Mouse (Mus musculus): ENCODE measurements at regions not wholly inside any gene's neighbourhood (a gene's known extent, or its start where the extent isn't known, plus 50 kb on each side); places are given as distances from the start of the nearest gene placed in this dataset.

DNA sequence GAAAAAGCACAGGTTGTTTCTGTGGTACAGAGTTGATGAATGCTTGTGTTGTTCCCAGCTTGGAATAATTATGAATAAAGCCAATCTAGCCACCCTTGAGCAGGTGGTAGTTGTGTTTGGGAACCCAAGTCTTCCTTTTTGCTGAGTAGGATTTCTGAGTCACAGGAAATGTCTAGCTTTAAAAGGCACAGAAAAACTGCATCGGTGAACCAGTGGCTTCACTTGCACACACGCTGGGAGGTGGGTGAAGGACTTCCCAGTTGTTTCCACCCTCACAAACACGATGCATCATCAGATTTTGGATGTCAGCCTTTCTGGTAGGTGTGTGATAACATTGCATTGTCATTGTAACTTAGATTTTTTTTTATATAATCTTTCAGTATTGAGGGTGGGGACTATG, 322.9 kb upstream of the Slco3a1 start:
- DNase-seq (ENCODE audit: low spot score) = no peak

DNA sequence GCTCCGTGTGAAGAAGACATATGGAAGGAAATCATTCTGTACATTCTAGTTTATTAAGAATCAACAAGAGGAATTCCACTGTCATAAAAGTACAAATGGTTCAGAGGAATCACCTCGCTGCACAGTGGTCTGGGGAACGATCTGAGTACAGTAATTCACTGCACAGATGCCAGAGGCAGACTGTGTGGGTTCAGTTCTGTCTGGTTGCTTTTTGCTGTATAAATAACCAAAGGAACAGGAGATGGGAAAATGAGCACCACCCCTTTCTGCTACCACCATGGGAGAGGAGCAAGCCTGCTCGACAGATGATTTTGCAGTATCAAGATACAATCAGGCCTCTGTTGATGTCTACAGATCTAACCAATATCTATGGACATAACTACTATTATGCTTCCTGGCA, 322.1 kb upstream of the Slco3a1 start:
- DNase-seq (ENCODE audit: low spot score) = no peak

GRCm38 (mm10) chr7:74870250-74870649, 315.7 kb upstream of the Slco3a1 start:
- no peak for DNase-seq (ENCODE audit: low spot score)

DNA sequence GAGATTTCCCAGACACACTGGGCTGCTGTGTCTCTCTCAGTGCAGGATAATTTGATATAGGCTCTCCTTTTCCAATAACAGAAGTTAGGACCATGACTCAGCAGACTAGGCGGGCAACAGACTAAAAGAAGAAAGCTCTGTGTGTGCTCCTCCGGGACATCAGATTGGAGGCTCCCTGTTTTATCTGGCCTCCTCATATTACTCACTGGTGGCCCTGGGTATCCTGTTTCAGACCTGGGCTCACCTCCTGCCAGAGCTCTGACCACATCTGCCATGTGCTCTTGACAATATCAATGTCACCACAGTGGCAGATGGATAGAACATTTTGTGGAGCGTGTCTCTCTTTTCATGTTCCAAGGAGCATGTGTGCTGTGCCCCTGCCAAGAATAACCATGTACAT, 308.1 kb upstream of the Slco3a1 start:
- no peak for DNase-seq (ENCODE audit: low spot score)

- no peak for DNase-seq (ENCODE audit: low spot score)
Measured at GRCm38 (mm10) chr7:74844306-74844929, 289.8 kb upstream of the Slco3a1 start.

- no peak for DNase-seq (ENCODE audit: low spot score)
Measured at GRCm38 (mm10) chr7:74823286-74823685, 268.7 kb upstream of the Slco3a1 start.

DNA sequence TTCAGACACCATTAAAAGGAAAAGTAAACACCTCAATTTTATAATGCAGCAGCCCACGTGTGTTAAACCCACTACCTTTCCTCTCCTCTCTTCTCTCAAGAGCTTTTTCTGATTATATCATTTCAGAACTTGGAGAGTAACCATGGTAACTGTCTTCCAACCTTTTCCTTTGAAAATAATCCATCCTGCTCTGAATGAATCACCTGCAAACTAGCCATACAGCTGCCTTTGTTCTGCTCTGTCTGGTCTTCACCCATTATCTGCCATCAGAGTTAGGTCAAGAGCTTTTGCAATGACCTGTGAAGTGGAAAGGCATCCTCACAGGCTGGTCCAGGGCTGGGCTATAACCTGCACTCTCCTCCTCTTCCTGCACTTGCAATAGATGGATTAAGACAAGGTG, 238.7 kb upstream of the Slco3a1 start:
- DNase-seq (ENCODE audit: low spot score) = no peak

DNA sequence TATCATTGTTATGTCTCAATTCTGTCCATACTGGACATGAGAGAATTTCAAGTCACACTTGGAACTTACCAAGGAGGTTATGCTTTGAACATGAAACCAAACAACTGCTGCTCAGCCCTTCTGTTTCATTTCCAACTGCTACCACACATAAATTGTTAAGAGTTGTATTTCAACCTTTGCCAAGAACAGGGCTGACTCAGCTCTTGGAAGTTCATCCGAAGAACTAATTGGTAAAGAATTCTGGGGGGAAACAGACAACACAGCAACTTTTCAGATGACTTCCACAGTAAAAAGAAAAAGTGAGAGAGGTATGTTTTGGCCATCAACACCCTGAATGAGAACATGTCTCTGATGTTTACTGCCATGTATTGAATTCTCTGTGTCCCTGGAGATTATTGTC, 234.1 kb upstream of the Slco3a1 start:
- DNase-seq (ENCODE audit: low spot score) = no peak

DNA sequence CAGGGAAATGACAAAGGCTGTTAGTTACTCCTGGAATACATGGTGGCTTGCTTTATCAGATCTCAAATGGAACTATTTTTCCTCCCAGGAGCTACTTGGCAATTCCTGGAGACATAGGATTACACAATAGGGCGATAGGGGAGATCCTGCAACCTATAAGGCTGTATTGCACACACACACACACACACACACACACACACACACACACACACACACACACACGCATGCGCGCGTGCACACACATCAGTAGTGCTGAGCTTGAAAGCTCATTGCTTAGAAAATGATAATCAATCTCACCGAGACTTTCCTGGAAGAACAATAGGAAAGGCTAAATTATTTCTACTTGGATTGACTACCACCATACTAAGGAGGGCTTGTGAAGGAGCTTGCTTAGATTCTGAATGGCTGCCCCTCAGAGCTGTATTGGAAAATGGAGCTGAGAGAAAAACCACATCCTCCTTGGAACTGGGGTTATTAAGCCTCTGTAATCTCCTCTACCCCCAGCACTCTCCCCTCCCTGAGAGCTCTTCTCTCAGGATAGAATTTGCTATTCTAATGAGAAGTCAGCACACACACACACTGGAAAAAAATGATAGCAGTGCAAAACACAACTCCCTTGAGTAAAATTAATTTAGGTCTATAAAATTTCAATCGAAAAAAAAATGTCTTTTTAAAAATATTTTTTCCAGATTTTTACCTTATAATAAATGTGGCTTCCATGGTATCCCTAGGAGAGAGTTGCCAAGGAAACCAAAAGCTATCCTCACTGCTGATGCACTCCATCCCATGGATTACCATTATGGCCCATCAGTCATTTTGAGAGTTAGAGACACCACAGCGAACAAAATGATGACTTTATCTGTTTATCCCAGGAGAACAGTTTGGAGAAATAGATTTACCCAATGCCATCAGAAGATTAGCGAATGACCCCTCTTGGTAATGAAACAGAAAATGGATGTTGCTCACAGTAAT, 217.1 kb upstream of the Slco3a1 start:
- DNase-seq (ENCODE audit: low spot score) = no peak

DNA sequence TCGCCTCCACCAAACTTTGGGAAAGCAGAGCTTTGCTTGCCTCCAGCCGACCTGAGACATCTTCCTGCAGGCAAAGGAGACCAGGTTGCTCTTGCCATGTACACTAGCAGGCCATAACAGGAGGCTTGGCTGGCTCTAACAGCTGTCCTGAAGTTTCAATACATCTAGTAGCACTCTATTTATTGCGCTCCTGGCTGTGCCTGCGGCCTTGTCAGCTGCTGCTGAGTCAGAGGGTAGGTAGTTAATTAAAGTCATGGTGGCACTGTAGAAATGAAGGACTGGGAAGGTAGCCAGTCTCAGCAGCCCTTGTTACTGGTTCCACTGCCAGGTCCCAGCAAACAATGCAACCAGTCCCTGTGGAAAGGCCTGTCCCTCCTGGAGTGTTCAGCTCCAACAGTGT, 212.0 kb upstream of the Slco3a1 start:
- DNase-seq (ENCODE audit: low spot score) = no peak

DNA sequence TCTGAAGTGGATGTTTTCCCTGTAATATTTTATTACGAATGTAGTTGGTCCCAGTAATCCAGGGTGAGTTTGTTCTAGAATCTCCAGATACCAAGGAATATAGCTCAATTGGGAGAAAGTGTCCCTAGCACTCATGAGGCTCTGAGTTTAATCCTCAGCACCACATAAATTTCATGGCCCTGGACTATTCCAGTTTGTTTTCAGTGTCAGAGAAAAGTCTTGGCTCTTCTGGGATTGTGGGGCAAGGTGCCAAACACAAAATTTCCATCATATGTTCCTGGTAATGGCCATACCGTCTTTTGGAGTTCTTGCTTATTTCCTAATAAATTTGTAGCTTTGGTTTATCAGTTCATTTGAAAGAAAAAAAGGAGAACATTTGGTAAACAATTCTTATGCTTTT, 202.9 kb upstream of the Slco3a1 start:
- no peak for DNase-seq (ENCODE audit: low spot score)

GRCm38 (mm10) chr7:74747704-74748103, 193.1 kb upstream of the Slco3a1 start:
- no peak for DNase-seq (ENCODE audit: low spot score)

DNA sequence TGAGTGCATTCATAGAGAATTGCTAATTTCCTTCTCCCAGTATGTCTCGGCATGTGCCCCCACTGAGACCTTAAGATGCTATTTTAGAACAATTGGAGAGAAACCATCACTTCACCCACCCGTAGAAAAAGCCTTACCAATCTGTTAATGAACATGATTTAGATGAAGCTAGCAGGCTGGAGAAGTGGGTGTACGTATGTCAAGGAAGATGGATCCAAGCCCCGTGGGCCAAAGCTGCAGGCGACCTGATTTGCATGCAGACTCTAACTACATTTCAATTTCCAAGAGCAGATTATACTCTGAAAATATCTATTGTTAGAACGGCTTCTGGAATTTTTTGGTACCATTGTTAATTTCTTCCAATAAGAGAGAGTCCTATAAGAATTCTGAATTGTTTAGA, 180.4 kb upstream of the Slco3a1 start:
- DNase-seq (ENCODE audit: low spot score) = no peak

DNA sequence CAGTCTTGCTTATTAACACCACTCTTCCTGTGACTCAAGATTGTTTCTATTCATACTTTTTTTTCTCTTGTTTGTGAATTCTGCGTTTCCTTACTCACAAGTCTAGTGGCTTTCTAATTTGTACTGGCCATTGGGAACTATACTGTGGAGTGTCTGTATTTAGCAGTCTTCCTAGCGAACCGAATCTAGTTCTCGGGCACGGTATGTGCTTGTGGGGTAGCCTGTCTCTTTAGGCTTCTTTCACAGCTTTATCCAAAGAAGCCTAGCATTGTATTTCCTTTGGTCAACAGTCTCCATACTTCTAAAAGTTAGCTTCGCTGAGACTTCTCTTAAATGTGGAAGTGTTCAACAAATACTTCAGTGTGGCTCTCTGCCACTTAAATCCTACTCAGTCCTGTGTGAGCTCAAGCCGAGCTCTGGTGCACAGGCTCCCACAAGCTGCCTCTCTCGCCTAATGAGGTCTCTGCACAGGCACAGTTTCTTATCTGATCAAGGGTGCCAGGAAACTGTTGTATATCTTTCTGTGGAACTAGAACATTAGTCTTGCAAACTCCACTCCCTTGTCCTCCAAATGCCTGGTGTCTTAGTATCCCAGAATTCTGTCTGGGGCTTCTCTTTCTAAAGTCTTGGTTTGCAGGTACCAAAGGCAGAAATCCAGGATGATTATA, 171.9 kb upstream of the Slco3a1 start:
- DNase-seq (ENCODE audit: low spot score) = no peak

GRCm38 (mm10) chr7:74719321-74719720, 164.7 kb upstream of the Slco3a1 start:
- DNase-seq (ENCODE audit: low spot score) = no peak

- DNase-seq (ENCODE audit: low spot score) = no peak
Measured at GRCm38 (mm10) chr7:74709993-74710581, 155.5 kb upstream of the Slco3a1 start.

- DNase-seq (ENCODE audit: low spot score) = no peak
Measured at GRCm38 (mm10) chr7:74709006-74709405, 154.4 kb upstream of the Slco3a1 start.

GRCm38 (mm10) chr7:74703533-74703932, 149.0 kb upstream of the Slco3a1 start:
- no peak for DNase-seq (ENCODE audit: low spot score)

DNA sequence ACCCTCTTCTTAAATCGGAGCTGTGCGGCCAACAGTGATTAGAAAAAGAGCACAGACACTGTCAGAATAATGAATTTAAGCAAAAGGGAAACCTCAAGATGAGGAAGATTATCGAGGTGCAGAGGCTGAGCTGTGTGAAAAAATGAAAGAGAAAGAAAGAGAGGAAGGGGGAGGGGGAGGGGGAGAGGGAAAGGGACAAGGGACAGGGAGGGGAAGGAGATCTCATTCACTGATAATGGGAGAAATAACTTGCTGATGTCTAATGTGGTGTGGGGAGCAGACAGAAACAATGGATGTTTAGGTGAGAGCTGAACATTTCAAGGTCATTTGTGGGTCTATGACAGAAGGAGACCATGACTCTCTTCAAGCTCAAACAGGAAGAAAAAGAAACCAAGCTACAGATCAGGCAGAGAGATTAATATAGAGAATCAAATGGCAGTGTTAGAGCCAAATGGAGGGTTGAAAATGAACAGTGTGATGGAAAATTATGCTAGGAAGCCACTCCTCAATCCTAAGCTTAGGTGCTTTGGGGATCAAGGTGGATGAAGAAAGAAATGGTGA, 143.3 kb upstream of the Slco3a1 start:
- DNase-seq (ENCODE audit: low spot score) = no peak

DNA sequence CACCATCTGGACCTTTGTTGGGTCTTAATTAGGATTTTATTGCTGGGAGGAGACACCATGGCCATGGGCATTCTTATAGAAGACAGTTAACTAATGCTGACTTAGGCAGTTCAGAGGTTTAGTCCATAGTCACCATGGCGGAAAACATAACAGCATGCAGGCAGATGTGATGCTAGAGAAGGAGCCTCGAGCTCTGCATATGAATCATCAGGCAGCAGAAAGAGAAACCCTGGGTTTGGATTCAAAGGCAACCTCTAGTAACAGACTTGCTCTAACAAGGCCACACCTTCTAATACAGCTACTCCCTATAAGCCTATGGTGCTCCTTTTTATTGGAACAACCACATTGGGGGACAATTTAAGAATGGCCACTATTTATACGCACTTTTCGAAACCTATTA, 141.7 kb upstream of the Slco3a1 start:
- DNase-seq (ENCODE audit: low spot score) = no peak

GRCm38 (mm10) chr7:74693049-74693448, 138.5 kb upstream of the Slco3a1 start:
- no peak for DNase-seq (ENCODE audit: low spot score)

DNA sequence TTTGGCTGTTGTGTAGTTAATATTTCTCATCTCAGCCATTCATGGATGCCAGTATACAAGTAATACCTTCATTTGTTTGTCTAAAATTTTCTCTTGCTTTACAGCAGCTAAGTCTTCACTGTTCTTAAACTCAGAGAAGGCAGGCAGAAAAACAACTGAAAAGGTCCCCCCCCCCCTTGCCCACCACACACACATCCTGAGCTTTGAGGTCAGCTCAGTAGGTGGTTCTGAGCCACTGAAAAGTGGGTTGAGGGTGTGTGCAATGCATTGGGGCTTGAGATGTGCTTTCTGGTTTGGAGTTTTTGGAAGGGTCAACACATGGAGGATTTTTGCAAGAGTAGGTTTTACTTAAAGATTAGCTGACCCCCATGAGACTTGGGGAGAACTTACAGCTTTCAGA, 136.1 kb upstream of the Slco3a1 start:
- no peak for DNase-seq (ENCODE audit: low spot score)
